In the genomic region with DNA sequence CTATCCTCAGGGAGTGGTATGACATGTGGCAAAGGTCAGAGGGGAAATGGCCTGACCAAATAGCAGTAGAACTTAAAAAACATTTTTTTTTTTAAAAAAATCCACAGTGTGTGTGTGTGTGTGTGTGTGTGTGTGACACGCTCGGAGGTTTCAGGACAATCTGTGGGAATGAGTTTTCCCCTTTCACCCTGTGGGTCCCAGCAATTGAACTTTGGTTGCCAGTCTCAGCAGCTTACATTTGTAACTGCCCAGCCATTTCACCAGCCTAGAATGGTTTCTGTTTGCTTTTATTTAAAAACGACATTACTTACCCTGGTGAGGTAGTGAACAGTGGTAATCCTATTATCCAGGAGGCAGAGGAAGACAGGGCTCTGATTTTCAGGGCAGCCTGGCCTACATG, we compare ENCODE assay signal across 29 mouse cellular contexts. TPM values are rescaled to one million over a fixed set of nuclear protein-coding genes. Genes with fewer than 3 reads are reported as not detected.
"Had no signal": no experiment of that assay in that cellular context is flagged by ENCODE, and none has a peak within 500 bp of the region (broad histone marks: within the 10 kb centered on the region; RNA-seq: fewer than 3 reads in every experiment).

No protein-coding gene starts in this region.

- ATAC-seq: forebrain, embryonic 13.5 days; forebrain, embryonic 14.5 days; forebrain, embryonic 15.5 days; forebrain, embryonic 16.5 days; forebrain, postnatal 0 days had no signal

- H3K36me3 ChIP-seq: embryonic facial prominence, embryonic 10.5 days; embryonic facial prominence, embryonic 12.5 days; embryonic facial prominence, embryonic 13.5 days; embryonic facial prominence, embryonic 15.5 days; forebrain, embryonic 10.5 days; forebrain, embryonic 12.5 days; forebrain, embryonic 15.5 days; heart, embryonic 10.5 days had no signal

- H3K4me1 ChIP-seq: embryonic facial prominence, embryonic 12.5 days; embryonic facial prominence, embryonic 15.5 days; forebrain, embryonic 13.5 days; forebrain, embryonic 15.5 days had no signal

- DNase-seq: cerebellum, adult 9-10 months; cerebellum, adult 9-11 months; cerebellum, postnatal 10 days; cerebellum, postnatal 14 days; cerebellum, postnatal 25 days; cerebellum, postnatal 36 days; embryo, embryonic 11 days; forebrain, postnatal 0 days; gastrocnemius, adult 2 months; gastrocnemius, postnatal 10 days; gastrocnemius, postnatal 14 days; gastrocnemius, postnatal 25 days; gastrocnemius, postnatal 36 days; heart, adult 11 months; heart, adult 18-20 months; heart, adult 2 months had no signal

- H3K9ac ChIP-seq: embryonic facial prominence, embryonic 12.5 days; embryonic facial prominence, embryonic 13.5 days; embryonic facial prominence, embryonic 15.5 days; forebrain, embryonic 12.5 days; forebrain, embryonic 13.5 days; forebrain, embryonic 15.5 days; forebrain, postnatal 0 days had no signal

- H3K27me3 ChIP-seq: embryonic facial prominence, embryonic 12.5 days; embryonic facial prominence, embryonic 13.5 days; embryonic facial prominence, embryonic 15.5 days; forebrain, embryonic 12.5 days; forebrain, embryonic 13.5 days; forebrain, embryonic 15.5 days had no signal

- H3K27ac ChIP-seq: embryonic facial prominence, embryonic 10.5 days; embryonic facial prominence, embryonic 12.5 days; embryonic facial prominence, embryonic 13.5 days; embryonic facial prominence, embryonic 15.5 days; forebrain, embryonic 10.5 days; forebrain, embryonic 12.5 days; forebrain, embryonic 13.5 days; forebrain, embryonic 15.5 days; gastrocnemius, adult 2 months; heart, adult 2 months; heart, embryonic 10.5 days had no signal

- H3K9me3 ChIP-seq: embryonic facial prominence, embryonic 10.5 days; embryonic facial prominence, embryonic 12.5 days; embryonic facial prominence, embryonic 13.5 days; embryonic facial prominence, embryonic 15.5 days; forebrain, embryonic 10.5 days; forebrain, embryonic 12.5 days; forebrain, embryonic 13.5 days; forebrain, embryonic 15.5 days; heart, embryonic 10.5 days had no signal

- H3K4me3 ChIP-seq: embryonic facial prominence, embryonic 10.5 days; embryonic facial prominence, embryonic 12.5 days; embryonic facial prominence, embryonic 13.5 days; embryonic facial prominence, embryonic 15.5 days; erythroblast, embryonic 14.5 days; forebrain, embryonic 10.5 days; forebrain, embryonic 12.5 days; forebrain, embryonic 13.5 days; forebrain, embryonic 15.5 days; gastrocnemius, adult 2 months; heart, adult 2 months; heart, embryonic 10.5 days had no signal

- H3K4me2 ChIP-seq: embryonic facial prominence, embryonic 12.5 days; embryonic facial prominence, embryonic 13.5 days; embryonic facial prominence, embryonic 15.5 days; forebrain, embryonic 12.5 days; forebrain, embryonic 13.5 days; forebrain, embryonic 15.5 days had no signal

RNA-seq across cellular contexts. Expression of a gene that starts 42.7 kb away (rescaled TPM):
- total RNA-seq: granulocyte monocyte progenitor cell, adult 5-6 weeks had no signal
- polyA plus RNA-seq: erythroblast, embryonic 14.5 days had no signal
